Mouse (Mus musculus): Measurements from ENCODE around the gene Gm20696. TPM values are rescaled to one million over a fixed set of nuclear protein-coding genes. Genes with fewer than 3 reads are reported as not detected.

The Gm20696 gene
- polyA plus RNA-seq, 1 experiment from 2014 or later: 5.3 TPM

GRCm38 (mm10) chr6:99502727-99503126 lies 163.9 kb downstream of the Gm20696 start:
- Histone ChIP-seq H3K27me3 (ENCODE audit: control insufficient read depth, insufficient read depth, low read length) (no peaks in the 10 kb centered on the region), H3K4me2 (ENCODE audit: low read depth, low read length, severe bottlenecking) (no peak overlapping the region), H3K9me3 (ENCODE audit: control insufficient read depth, low read length) (no peaks in the 10 kb centered on the region), H3K36me3 (ENCODE audit: control insufficient read depth, insufficient read depth, low read length) (no peaks in the 10 kb centered on the region; the same call in 1 of the 2 replicates), H3K27ac (ENCODE audit: low read depth, low read length) (no peak overlapping the region), H3K4me3 (ENCODE audit: low read depth, low read length) (no peak overlapping the region), H3K9ac (ENCODE audit: low read length) (no peak overlapping the region), H3K4me1 (replicated peaks; ENCODE audit: control insufficient read depth, insufficient read depth, low read length) (no peaks in the 10 kb centered on the region)
- ATAC-seq (replicated peaks; ENCODE audit: low FRiP score) (no peak), DNase-seq (ENCODE audit: low spot score) (no peak)
- 94% methylated on average over 2 of the region's 2 CpGs for WGBS

GRCm38 (mm10) chr6:99502314-99502713 lies 164.3 kb downstream of the Gm20696 start:
- no peak for ATAC-seq (replicated peaks; ENCODE audit: low FRiP score)
- no peaks in the 10 kb centered on the region for H3K27me3 ChIP-seq (ENCODE audit: control insufficient read depth, insufficient read depth, low read length)
- WGBS: 93% methylated on average over 6 of the region's 6 CpGs
- H3K4me2 ChIP-seq (ENCODE audit: low read depth, low read length, severe bottlenecking): no peak overlapping the region
- no peak for DNase-seq (ENCODE audit: low spot score)
- no peaks in the 10 kb centered on the region for H3K4me1 ChIP-seq (replicated peaks; ENCODE audit: control insufficient read depth, insufficient read depth, low read length)
- no peaks in the 10 kb centered on the region for H3K9me3 ChIP-seq (ENCODE audit: control insufficient read depth, low read length)
- no peak overlapping the region for H3K27ac ChIP-seq (ENCODE audit: low read depth, low read length)
- H3K9ac ChIP-seq (ENCODE audit: low read length): no peak overlapping the region
- no peaks in the 10 kb centered on the region; the same call in 1 of the 2 replicates for H3K36me3 ChIP-seq (ENCODE audit: control insufficient read depth, insufficient read depth, low read length)
- no peak overlapping the region for H3K4me3 ChIP-seq (ENCODE audit: low read depth, low read length)

DNA sequence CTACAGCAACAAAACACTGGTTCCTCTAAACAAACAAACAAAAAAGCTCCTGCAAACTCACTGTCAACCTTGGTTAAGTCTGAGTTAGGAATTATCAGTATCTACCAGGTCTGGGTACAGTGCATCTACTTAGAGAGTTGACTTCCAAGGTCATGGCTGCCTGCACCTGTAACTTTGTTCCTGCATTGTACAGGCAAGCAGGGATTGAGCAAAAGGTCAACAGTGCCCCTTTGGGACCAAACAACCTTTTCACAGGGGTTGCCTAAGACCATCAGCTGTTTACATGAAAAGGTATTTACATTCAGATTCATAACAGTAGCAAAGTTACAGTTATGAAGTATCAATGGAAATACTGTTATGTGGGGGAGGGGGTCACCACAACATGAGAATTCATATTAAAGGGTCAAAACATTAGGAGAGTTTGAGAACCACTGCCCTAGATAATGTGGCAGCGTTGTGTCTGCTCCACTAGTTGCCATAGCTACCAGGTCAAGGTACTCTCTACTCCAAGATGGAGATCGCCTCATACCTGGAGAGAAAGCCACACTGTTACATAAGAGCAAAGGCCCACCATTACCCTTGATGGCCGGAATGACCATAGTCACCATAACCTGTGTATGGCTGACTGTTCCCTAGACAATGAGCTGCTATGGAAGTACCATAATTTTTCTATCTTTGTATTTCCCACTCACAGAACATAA lies 165.9 kb downstream of the Gm20696 start:
- ATAC-seq (replicated peaks; ENCODE audit: low FRiP score): no peak
- H3K27ac ChIP-seq (ENCODE audit: low read depth, low read length): no peak overlapping the region
- H3K4me3 ChIP-seq (ENCODE audit: low read depth, low read length): no peak overlapping the region
- H3K4me2 ChIP-seq (ENCODE audit: low read depth, low read length, severe bottlenecking): no peak overlapping the region
- H3K36me3 ChIP-seq (ENCODE audit: control insufficient read depth, insufficient read depth, low read length): no peaks in the 10 kb centered on the region
- no peaks in the 10 kb centered on the region for H3K9me3 ChIP-seq (ENCODE audit: control insufficient read depth, low read length)
- no peak for DNase-seq (ENCODE audit: low spot score)
- WGBS: 92% methylated on average over 3 of the region's 3 CpGs
- H3K9ac ChIP-seq (ENCODE audit: low read length): no peak overlapping the region
- no peaks in the 10 kb centered on the region for H3K27me3 ChIP-seq (ENCODE audit: control insufficient read depth, insufficient read depth, low read length)
- H3K4me1 ChIP-seq (replicated peaks; ENCODE audit: control insufficient read depth, insufficient read depth, low read length): no peaks in the 10 kb centered on the region

GRCm38 (mm10) chr6:99498082-99498481 lies 168.5 kb downstream of the Gm20696 start:
- Histone ChIP-seq H3K27ac (ENCODE audit: low read depth, low read length) (no peak overlapping the region), H3K9me3 (ENCODE audit: control insufficient read depth, low read length) (no peaks in the 10 kb centered on the region), H3K4me2 (ENCODE audit: low read depth, low read length, severe bottlenecking) (no peak overlapping the region), H3K27me3 (ENCODE audit: control insufficient read depth, insufficient read depth, low read length) (no peaks in the 10 kb centered on the region), H3K4me1 (replicated peaks; ENCODE audit: control insufficient read depth, insufficient read depth, low read length) (no peaks in the 10 kb centered on the region), H3K36me3 (ENCODE audit: control insufficient read depth, insufficient read depth, low read length) (no peaks in the 10 kb centered on the region), H3K9ac (ENCODE audit: low read length) (no peak overlapping the region), H3K4me3 (ENCODE audit: low read depth, low read length) (no peak overlapping the region)
- 88% methylated on average over 7 of the region's 7 CpGs for WGBS
- ATAC-seq (replicated peaks; ENCODE audit: low FRiP score) (no peak), DNase-seq (ENCODE audit: low spot score) (no peak)

DNA sequence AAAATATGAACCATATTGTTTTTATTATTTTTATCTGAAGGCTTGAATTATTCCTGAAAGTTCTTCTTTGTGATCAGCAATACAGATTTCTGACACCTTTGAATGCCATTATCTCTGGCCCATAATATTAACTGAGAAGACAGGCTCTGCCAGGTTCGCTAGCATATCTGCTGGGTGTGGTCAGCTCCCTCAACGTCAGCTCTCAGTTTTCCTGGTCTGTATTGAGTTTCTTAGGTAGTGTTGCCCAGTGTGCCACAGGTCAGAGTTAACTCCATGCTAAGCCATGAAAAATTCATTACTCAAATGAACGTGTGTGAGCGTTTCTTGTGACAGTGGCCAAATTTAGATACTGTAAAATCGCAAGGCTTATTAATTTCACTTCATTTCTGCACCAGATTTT lies 170.5 kb downstream of the Gm20696 start:
- Histone ChIP-seq H3K36me3 (ENCODE audit: control insufficient read depth, insufficient read depth, low read length) (no peaks in the 10 kb centered on the region), H3K27ac (ENCODE audit: low read depth, low read length) (no peak overlapping the region), H3K4me2 (ENCODE audit: low read depth, low read length, severe bottlenecking) (no peak overlapping the region), H3K4me3 (ENCODE audit: low read depth, low read length) (no peak overlapping the region), H3K27me3 (ENCODE audit: control insufficient read depth, insufficient read depth, low read length) (no peaks in the 10 kb centered on the region), H3K9me3 (ENCODE audit: control insufficient read depth, low read length) (no peaks in the 10 kb centered on the region), H3K9ac (ENCODE audit: low read length) (no peak overlapping the region), H3K4me1 (replicated peaks; ENCODE audit: control insufficient read depth, insufficient read depth, low read length) (no peaks in the 10 kb centered on the region)
- ATAC-seq (replicated peaks; ENCODE audit: low FRiP score) (no peak), DNase-seq (ENCODE audit: low spot score) (no peak)
- WGBS: 80% methylated on average over 5 of the region's 5 CpGs

DNA sequence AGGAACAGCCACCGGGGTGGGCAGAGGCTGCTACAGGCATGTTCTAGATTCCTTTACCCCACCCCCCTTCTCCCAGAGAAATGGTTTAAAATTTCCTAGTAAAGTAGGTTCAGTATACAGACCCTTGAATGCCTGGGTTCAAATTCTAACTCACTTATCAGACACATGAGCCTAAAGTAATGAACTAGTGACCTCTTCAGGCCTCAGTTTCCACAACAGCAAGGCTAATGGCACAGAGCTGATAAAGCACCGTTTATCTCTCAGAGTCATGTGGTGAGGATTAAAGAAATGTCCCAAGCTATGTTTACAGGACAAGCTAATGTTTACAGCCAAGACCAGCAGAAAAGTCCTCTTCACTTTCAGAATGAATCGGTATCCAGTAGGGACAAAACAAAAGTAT lies 173.7 kb downstream of the Gm20696 start:
- H3K27me3 ChIP-seq (ENCODE audit: control insufficient read depth, insufficient read depth, low read length): no peaks in the 10 kb centered on the region
- H3K36me3 ChIP-seq (ENCODE audit: control insufficient read depth, insufficient read depth, low read length): no peaks in the 10 kb centered on the region
- no peaks in the 10 kb centered on the region for H3K4me1 ChIP-seq (replicated peaks; ENCODE audit: control insufficient read depth, insufficient read depth, low read length)
- H3K9ac ChIP-seq (ENCODE audit: low read length): no peak overlapping the region
- ATAC-seq (replicated peaks; ENCODE audit: low FRiP score): no peak
- DNase-seq (ENCODE audit: low spot score): no peak
- H3K27ac ChIP-seq (ENCODE audit: low read depth, low read length): no peak overlapping the region
- H3K4me2 ChIP-seq (ENCODE audit: low read depth, low read length, severe bottlenecking): no peak overlapping the region
- no peak overlapping the region for H3K4me3 ChIP-seq (ENCODE audit: low read depth, low read length)
- H3K9me3 ChIP-seq (ENCODE audit: control insufficient read depth, low read length): no peaks in the 10 kb centered on the region
- WGBS: 48% methylated on average over 3 of the region's 3 CpGs

- Histone ChIP-seq H3K27ac (ENCODE audit: low read depth, low read length) (no peak overlapping the region), H3K27me3 (ENCODE audit: control insufficient read depth, insufficient read depth, low read length) (no peaks in the 10 kb centered on the region), H3K9ac (ENCODE audit: low read length) (no peak overlapping the region), H3K9me3 (ENCODE audit: control insufficient read depth, low read length) (no peaks in the 10 kb centered on the region), H3K36me3 (ENCODE audit: control insufficient read depth, insufficient read depth, low read length) (no peaks in the 10 kb centered on the region), H3K4me2 (ENCODE audit: low read depth, low read length, severe bottlenecking) (no peak overlapping the region), H3K4me3 (ENCODE audit: low read depth, low read length) (no peak overlapping the region), H3K4me1 (replicated peaks; ENCODE audit: control insufficient read depth, insufficient read depth, low read length) (no peaks in the 10 kb centered on the region)
- DNase-seq (ENCODE audit: low spot score) (no peak), ATAC-seq (replicated peaks; ENCODE audit: low FRiP score) (no peak)
- 89% methylated on average over 6 of the region's 6 CpGs for WGBS
Measured at GRCm38 (mm10) chr6:99491979-99492544, 174.5 kb downstream of the Gm20696 start.

- Histone ChIP-seq H3K4me3 (ENCODE audit: low read depth, low read length) (no peak overlapping the region), H3K27ac (ENCODE audit: low read depth, low read length) (no peak overlapping the region), H3K4me2 (ENCODE audit: low read depth, low read length, severe bottlenecking) (no peak overlapping the region), H3K4me1 (replicated peaks; ENCODE audit: control insufficient read depth, insufficient read depth, low read length) (no peaks in the 10 kb centered on the region), H3K36me3 (ENCODE audit: control insufficient read depth, insufficient read depth, low read length) (no peaks in the 10 kb centered on the region), H3K27me3 (ENCODE audit: control insufficient read depth, insufficient read depth, low read length) (no peaks in the 10 kb centered on the region), H3K9me3 (ENCODE audit: control insufficient read depth, low read length) (no peaks in the 10 kb centered on the region), H3K9ac (ENCODE audit: low read length) (no peak overlapping the region)
- WGBS: 85% methylated on average over 3 of the region's 3 CpGs
- DNase-seq (ENCODE audit: low spot score): no peak
- ATAC-seq (replicated peaks; ENCODE audit: low FRiP score): no peak
Measured at GRCm38 (mm10) chr6:99491146-99491545, 175.5 kb downstream of the Gm20696 start.

Measured in forebrain, embryonic 11.5 days (tissue).